Mouse (Mus musculus) midbrain, embryonic 14.5 days (tissue): ENCODE measurements around the gene Dcaf5. TPM values are rescaled to one million over a fixed set of nuclear protein-coding genes. Genes with fewer than 3 reads are reported as not detected.

ENCODE experiments used
- ATAC-seq: fragments of 200-750 bp; cut with Nextera tagmentation; 2 replicates; pipeline ENCODE4 v1.8.0; 2017; ENCODE audit warnings: moderate number of reproducible peaks, moderate library complexity; ENCODE audit not compliant: low FRiP score, low TSS enrichment
- DNase-seq: peaks from one replicate; pipeline ENCODE4 v3.0.0-alpha.2; 2015
- H3K27ac ChIP-seq: fragments of 300-500 bp; sonication (generic); replicated peaks from 2 replicates; pipeline ENCODE4 v1.5.1; 2014; ENCODE audit warnings: mild to moderate bottlenecking, low read depth, low read length, moderate library complexity
- H3K27me3 ChIP-seq: fragments of 300-500 bp; sonication (generic); 2 replicates; pipeline ENCODE4 v1.6.1; 2014; ENCODE audit warnings: low read length, control low read depth, mixed read lengths; ENCODE audit not compliant: control insufficient read depth, insufficient read depth
- H3K36me3 ChIP-seq: fragments of 300-500 bp; sonication (generic); 2 replicates; pipeline ENCODE4 v1.6.1; 2014; ENCODE audit warnings: low read length, control low read depth; ENCODE audit not compliant: control insufficient read depth, insufficient read depth
- H3K4me1 ChIP-seq: fragments of 300-500 bp; sonication (generic); 2 replicates; pipeline ENCODE4 v1.6.1; 2014; ENCODE audit warnings: mild to moderate bottlenecking, antibody characterized with exemption, low read length, control low read depth; ENCODE audit not compliant: control insufficient read depth, insufficient read depth
- H3K4me2 ChIP-seq: fragments of 300-500 bp; sonication (generic); 2 replicates; pipeline ENCODE4 v1.6.1; 2014; ENCODE audit warnings: mild to moderate bottlenecking, low read length, moderate library complexity
- H3K4me3 ChIP-seq: fragments of 300-500 bp; sonication (generic); replicated peaks from 2 replicates; pipeline ENCODE4 v1.5.1; 2014; ENCODE audit warnings: low read depth, low read length
- H3K9ac ChIP-seq: fragments of 300-500 bp; sonication (generic); replicated peaks from 2 replicates; pipeline ENCODE4 v1.6.1; 2014; ENCODE audit warnings: mild to moderate bottlenecking, low read length, moderate library complexity
- H3K9me3 ChIP-seq: fragments of 300-500 bp; sonication (generic); 2 replicates; pipeline ENCODE4 v1.6.1; 2016; ENCODE audit warnings: low read length, control low read depth, mixed read lengths; ENCODE audit not compliant: control insufficient read depth
- WGBS: fragments of 180-500 bp; shearing (Covaris S2); extraction: QIAGEN DNeasy Blood & Tissue Kit; methylation state at CpG from one replicate; pipeline ENCODE4 v1.1.7; 2014; 5-methylcytosine and 5-hydroxymethylcytosine counted together
- polyA plus RNA-seq: library from polyadenylated mRNA; unstranded; fragments of >200 nt; fragmentation: Nextera tagmentation; extraction: Ambion mirVana; gene quantifications from 2 replicates; pipeline ENCODE4 v1.2.1, GENCODE M21; 2014

Dcaf5 gene
- 28.0 and 29.9 TPM in 2 replicates for polyA plus RNA-seq

DNA sequence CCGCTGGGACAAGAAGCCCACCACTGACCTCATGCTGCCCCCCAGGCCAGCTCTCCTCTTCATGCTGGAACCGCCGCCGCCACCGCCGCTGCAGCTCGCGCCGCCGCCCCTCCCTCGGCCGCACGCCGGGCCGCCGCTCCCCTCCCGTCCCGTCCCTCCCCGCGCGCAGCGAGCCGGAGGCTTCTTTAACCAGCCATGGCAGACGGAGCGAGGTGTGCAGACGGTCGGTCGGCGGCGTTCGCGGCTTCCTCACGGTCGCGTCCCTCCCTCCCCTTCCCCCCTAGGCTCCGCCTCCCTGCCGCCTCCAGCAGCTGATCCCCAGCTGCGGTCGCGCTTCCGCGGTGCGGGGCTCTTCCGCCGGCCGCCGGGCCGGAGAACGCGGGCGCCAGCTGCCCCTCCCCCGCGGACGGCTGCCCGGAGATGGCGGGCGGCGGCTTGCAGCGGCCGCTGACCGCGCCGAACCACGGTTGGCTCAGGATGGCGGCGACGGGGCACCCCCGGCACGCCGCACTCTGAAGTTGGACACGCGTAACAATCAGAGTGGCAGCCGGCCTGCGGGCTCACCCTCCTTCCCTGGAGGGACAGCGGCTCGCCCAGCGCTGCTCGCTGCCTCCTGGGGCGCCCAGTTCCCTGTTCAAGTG lies at the start of gene Dcaf5:
Dcaf5 (minus strand) TSS at position 266 of the 641 bp plus-strand sequence.
- peaks cover 10% of the 10 kb centered on the region for H3K4me1 ChIP-seq
- peak; percentile 91 for DNase-seq
- H3K4me3 ChIP-seq, result peak within 1 kb of the TSS; percentile 90
- H3K9me3 ChIP-seq, result no peaks in the 10 kb centered on the region
- peak within 1 kb of the TSS; percentile 88 for H3K9ac ChIP-seq
- ATAC-seq, result peak; percentile 88
- WGBS, result under 1% methylated on average over 76 of the region's 79 CpGs
- H3K27me3 ChIP-seq, result no peaks in the 10 kb centered on the region
- H3K27ac ChIP-seq, result peak within 1 kb of the TSS; percentile 98
- no peaks in the 10 kb centered on the region for H3K36me3 ChIP-seq
- H3K4me2 ChIP-seq, result peak within 1 kb of the TSS; percentile 62

DNA sequence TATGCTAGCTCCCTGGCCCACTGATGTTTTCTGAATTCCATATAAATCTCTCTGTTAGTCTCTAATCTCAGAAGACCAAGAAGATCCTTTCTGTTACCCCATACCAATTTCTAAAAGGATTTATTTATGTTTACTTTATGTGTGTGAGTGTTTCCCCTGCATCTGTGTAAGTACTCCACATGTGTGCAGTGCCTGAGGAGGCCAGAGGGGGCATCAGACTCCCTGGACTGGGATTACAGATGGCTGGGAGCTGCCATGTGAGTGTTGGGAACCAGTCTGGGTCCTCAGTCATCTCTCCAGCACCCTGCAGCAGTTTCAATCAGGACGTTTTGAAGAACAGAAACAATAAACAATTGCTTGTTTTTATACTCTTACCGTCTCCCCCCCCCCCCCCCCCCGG lies 47.0 kb upstream of the Dcaf5 start:
- H3K4me2 ChIP-seq, result no peak overlapping the region
- no peaks in the 10 kb centered on the region for H3K4me1 ChIP-seq
- no peak for DNase-seq
- peaks cover 49% of the 10 kb centered on the region for H3K36me3 ChIP-seq
- H3K9ac ChIP-seq, result no peak overlapping the region
- no peak overlapping the region for H3K4me3 ChIP-seq
- H3K27ac ChIP-seq, result no peak overlapping the region
- ATAC-seq, result no peak
- WGBS, result 82% methylated on average over 3 of the region's 3 CpGs
- no peaks in the 10 kb centered on the region for H3K27me3 ChIP-seq
- no peaks in the 10 kb centered on the region for H3K9me3 ChIP-seq

DNA sequence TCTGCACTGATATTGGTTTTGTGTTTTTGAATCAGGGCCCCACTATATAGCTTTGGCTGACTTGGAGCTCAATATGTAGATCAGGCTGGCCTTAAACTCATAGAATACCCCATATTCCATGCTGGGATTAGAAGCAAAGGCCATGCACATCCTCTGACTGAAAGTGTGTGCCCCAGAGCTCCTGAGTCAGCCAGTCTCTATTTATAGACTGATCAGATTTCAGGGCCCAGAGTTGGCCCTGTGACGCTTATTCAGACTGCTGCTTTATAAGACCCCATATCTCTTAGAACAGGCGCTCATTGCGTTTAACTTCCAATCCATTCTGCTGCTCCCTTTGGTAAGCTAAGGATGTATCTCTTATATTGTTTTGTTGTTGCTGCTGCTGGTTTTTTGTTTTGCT lies 43.6 kb upstream of the Dcaf5 start:
- H3K27me3 ChIP-seq, result no peaks in the 10 kb centered on the region
- no peak overlapping the region for H3K27ac ChIP-seq
- DNase-seq, result no peak
- H3K4me3 ChIP-seq, result no peak overlapping the region
- no peaks in the 10 kb centered on the region for H3K4me1 ChIP-seq
- H3K9ac ChIP-seq, result no peak overlapping the region
- H3K9me3 ChIP-seq, result no peaks in the 10 kb centered on the region
- H3K4me2 ChIP-seq, result no peak overlapping the region
- peaks cover 45% of the 10 kb centered on the region for H3K36me3 ChIP-seq
- WGBS, result 91% methylated on average over 3 of the region's 3 CpGs
- ATAC-seq, result no peak

DNA sequence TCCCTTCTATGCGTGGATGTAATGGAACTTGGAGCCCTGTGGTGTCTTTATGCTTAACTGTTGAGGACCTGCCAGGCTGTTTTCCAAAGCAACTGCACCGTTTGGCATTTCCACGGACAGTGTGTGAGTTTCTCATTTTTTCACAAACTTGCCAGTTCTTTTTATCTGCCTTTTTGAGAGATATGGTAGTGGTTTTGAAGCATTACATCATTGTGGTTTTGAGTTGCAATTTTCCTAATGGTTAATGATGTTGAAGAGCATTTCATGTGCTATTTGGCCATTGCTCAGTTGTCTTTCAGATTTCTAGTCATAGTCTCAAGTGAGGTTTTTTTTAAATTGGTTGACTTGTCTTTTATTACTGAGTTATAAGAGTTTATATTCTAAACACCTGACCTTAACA lies 37.3 kb upstream of the Dcaf5 start:
- no peak overlapping the region for H3K4me3 ChIP-seq
- no peaks in the 10 kb centered on the region for H3K27me3 ChIP-seq
- H3K4me1 ChIP-seq, result no peaks in the 10 kb centered on the region
- DNase-seq, result no peak
- no peak for ATAC-seq
- WGBS, result 90% methylated on average over 3 of the region's 3 CpGs
- H3K4me2 ChIP-seq, result no peak overlapping the region
- H3K27ac ChIP-seq, result no peak overlapping the region
- H3K9me3 ChIP-seq, result no peaks in the 10 kb centered on the region
- peaks cover 13% of the 10 kb centered on the region for H3K36me3 ChIP-seq
- H3K9ac ChIP-seq, result no peak overlapping the region

DNA sequence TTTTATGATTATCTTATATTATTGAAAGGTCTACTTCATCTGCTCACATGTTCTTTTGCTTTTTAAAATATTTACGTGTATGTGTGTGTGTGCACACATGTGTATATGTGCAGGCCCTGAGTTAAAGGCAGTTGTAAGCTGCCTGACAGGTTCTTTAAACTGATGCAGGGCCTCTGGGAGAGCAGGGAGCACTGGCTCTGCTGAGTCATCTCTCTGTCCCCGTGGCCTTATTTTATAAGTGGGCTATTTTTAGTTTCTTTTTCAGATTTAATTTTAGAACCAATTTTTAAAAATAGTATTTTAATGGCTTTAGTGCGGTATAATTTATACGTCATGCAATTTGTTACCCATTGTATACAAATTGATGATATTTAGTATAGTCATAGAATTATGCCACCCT lies 35.5 kb upstream of the Dcaf5 start:
- Histone ChIP-seq H3K9me3 (no peaks in the 10 kb centered on the region), H3K27me3 (no peaks in the 10 kb centered on the region), H3K36me3 (peaks cover 11% of the 10 kb centered on the region), H3K4me2 (no peak overlapping the region), H3K9ac (no peak overlapping the region), H3K4me3 (no peak overlapping the region), H3K4me1 (no peaks in the 10 kb centered on the region), H3K27ac (no peak overlapping the region)
- DNase-seq (no peak), ATAC-seq (no peak)
- 95% methylated on average over 4 of the region's 4 CpGs for WGBS

DNA sequence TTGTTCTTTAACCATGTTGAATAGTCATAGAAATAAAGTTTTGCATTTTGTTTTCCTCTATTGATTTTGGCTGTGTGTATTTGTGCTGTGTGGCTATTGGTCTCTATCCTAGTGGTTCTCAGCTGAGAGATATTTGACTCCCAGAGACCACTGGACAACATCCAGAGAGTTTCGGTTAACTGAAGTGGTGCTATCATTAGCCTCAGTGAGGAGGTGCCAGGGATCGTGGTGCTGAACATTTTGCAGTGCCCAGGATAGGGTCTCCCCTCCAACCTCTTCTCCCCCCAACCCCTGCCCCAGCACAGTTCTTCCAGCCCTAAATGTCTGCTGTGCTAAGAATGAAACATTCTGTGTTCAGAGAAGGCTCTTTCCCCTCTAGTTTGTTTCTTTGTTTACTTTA lies 33.8 kb upstream of the Dcaf5 start:
- H3K9ac ChIP-seq, result no peak overlapping the region
- H3K36me3 ChIP-seq, result no peaks in the 10 kb centered on the region
- H3K27me3 ChIP-seq, result no peaks in the 10 kb centered on the region
- no peak for DNase-seq
- H3K27ac ChIP-seq, result no peak overlapping the region
- no peaks in the 10 kb centered on the region for H3K4me1 ChIP-seq
- no peak for ATAC-seq
- H3K4me3 ChIP-seq, result no peak overlapping the region
- 94% methylated on average over 2 of the region's 2 CpGs for whole genome bisulfite sequencing
- no peak overlapping the region for H3K4me2 ChIP-seq
- H3K9me3 ChIP-seq, result no peaks in the 10 kb centered on the region

DNA sequence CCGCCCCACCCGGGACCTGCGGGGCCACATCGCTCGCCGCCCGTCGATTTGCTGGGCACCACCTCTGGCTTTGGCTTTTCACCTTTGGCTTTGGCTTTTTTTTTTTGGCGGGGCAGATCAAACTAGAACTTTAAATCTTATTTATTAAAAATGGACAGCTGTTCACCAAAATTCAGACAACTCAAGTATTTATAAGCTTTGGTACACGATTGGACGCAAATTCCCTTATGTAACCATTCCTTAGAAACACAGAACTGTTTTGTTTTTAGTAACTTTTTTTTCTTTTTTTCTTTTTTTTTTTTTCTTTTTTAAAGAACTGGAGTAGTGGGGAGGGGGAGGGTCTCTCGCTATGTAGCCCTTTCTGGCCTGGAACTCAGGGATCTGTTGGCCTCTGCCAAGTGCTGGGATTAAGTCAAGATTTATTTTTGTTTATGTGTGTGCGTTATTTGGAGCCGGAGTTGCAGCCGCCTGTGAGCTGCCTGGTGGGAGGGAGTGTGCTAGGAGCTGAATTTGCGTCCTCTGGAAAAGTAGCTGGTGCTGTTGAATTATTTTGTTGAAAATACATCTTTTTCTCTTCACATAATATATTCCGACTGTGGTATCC lies 27.4 kb upstream of the Dcaf5 start:
- DNase-seq (peak; percentile 40), ATAC-seq (no peak)
- Histone ChIP-seq H3K4me1 (peaks cover 8% of the 10 kb centered on the region), H3K36me3 (no peaks in the 10 kb centered on the region), H3K4me2 (peak overlapping the region; percentile 87), H3K27ac (peak overlapping the region; percentile 78), H3K27me3 (no peaks in the 10 kb centered on the region), H3K4me3 (peak overlapping the region; percentile 92), H3K9ac (peak overlapping the region; percentile 85), H3K9me3 (no peaks in the 10 kb centered on the region)
- 6% methylated on average over 17 of the region's 17 CpGs for WGBS

DNA sequence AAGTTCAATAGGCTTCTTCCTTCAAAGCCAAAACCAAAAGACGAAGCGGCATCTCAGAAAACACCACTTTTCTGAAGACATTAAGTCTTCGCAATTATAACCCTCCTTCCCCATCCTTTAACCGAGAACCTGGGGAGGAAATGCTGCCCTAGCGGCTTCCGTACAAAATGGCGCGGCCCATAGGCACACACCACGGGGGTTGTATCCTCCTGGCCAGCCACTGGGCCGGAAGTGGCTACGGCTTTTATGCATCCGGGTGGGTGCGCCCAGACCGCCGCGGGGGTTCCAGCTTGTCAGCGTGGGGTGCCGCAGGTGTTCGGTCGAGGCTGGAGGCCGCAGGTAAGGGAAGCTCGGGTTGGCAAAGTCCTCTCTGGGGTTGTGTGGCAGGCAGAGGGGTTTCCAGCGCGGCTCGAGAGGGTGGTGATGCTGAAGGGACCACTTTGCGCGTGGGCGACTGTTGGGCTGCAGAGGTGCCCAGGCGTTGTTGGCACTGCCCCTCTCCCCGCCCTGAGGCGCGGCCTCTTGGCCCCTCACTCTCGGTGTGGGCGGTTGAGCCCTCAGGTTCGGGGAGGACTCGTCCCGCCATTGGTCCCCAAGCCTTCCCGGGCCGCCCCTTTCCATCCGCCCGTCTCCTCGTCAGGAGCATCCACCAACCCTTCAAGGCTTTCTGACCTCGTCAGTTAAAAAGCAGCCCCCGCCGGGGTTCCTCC lies 26.7 kb upstream of the Dcaf5 start, which contains the start of gene Exd2:
Exd2 (plus strand) TSS at position 154 of the 710 bp plus-strand sequence.
- peak within 1 kb of the TSS; percentile 92 for H3K4me3 ChIP-seq
- DNase-seq (peak; percentile 95), ATAC-seq (peak; percentile 97)
- peak within 1 kb of the TSS; percentile 87 for H3K4me2 ChIP-seq
- H3K4me1 ChIP-seq, result peaks cover 8% of the 10 kb centered on the region
- H3K9ac ChIP-seq, result peak within 1 kb of the TSS; percentile 85
- no peaks in the 10 kb centered on the region for H3K36me3 ChIP-seq
- H3K9me3 ChIP-seq, result no peaks in the 10 kb centered on the region
- no peaks in the 10 kb centered on the region for H3K27me3 ChIP-seq
- WGBS, result under 1% methylated on average over 45 of the region's 45 CpGs
- H3K27ac ChIP-seq, result peak within 1 kb of the TSS; percentile 78
